Mouse (Mus musculus) MEL (cell line): ENCODE measurements around the gene Atp1a1. TPM values are rescaled to one million over a fixed set of nuclear protein-coding genes. Genes with fewer than 3 reads are reported as not detected.

ENCODE experiments used
- DNase-seq: peaks from one replicate; pipeline ENCODE4 v3.0.0; 2011; ENCODE audit warnings: low read depth, low spot score
- H3K27ac ChIP-seq: 2 replicates; pipeline ENCODE4 v1.5.1; 2012; ENCODE audit warnings: low read depth, mild to moderate bottlenecking, control low read depth, low read length, moderate library complexity; ENCODE audit not compliant: control insufficient read depth
- H3K27me3 ChIP-seq, 2 experiments: fragments of 150-350 bp in 1 of 2; sonication (generic) in 1 of 2; 2 replicates each; pipeline ENCODE4 v1.6.1; 2012; ENCODE audit warnings: low read length in 2 of 2, mild to moderate bottlenecking in 2 of 2, improper control_type of control experiment in 1 of 2, moderate library complexity in 1 of 2; ENCODE audit not compliant: insufficient read depth in 2 of 2, control insufficient read depth in 1 of 2
- H3K36me3 ChIP-seq, 2 experiments: 2 replicates each; pipeline ENCODE4 v1.6.1; 2012 to 2014; ENCODE audit warnings: low read length in 2 of 2, improper control_type of control experiment in 1 of 2, inconsistent platforms in 1 of 2, mild to moderate bottlenecking in 1 of 2; ENCODE audit not compliant: insufficient read depth in 2 of 2, control insufficient read depth in 1 of 2
- H3K4me1 ChIP-seq, 2 experiments: fragments of 150-350 bp in 1 of 2; sonication (generic) in 1 of 2; 2 replicates each; pipeline ENCODE4 v1.6.1; 2012; ENCODE audit warnings: low read length in 2 of 2, improper control_type of control experiment in 1 of 2, mild to moderate bottlenecking in 1 of 2; ENCODE audit not compliant: insufficient read depth in 2 of 2, control insufficient read depth in 1 of 2
- H3K4me3 ChIP-seq, 2 experiments: fragments of 150-350 bp in 1 of 2; sonication (generic) in 1 of 2; 2 replicates each; pipeline ENCODE4 v1.5.1; 2012; ENCODE audit warnings: low read depth in 2 of 2, low read length in 2 of 2, mild to moderate bottlenecking in 2 of 2, moderate library complexity in 2 of 2, control low read depth in 1 of 2, improper control_type of control experiment in 1 of 2; ENCODE audit not compliant: control insufficient read depth in 1 of 2, insufficient read depth in 1 of 2
- H3K79me2 ChIP-seq: 2 replicates; pipeline ENCODE4 v1.6.1; 2012; ENCODE audit warnings: mild to moderate bottlenecking, low read length, moderate library complexity; ENCODE audit not compliant: control insufficient read depth, poor library complexity, insufficient read depth
- H3K9ac ChIP-seq: 2 replicates; pipeline ENCODE4 v1.6.1; 2012; ENCODE audit warnings: low read depth, mild to moderate bottlenecking, control low read depth, low read length, moderate library complexity; ENCODE audit not compliant: control insufficient read depth, poor library complexity, severe bottlenecking
- H3K9me3 ChIP-seq: fragments of 150-350 bp; sonication (generic); replicated peaks from 2 replicates; pipeline ENCODE4 v1.6.1; 2012; ENCODE audit warnings: mild to moderate bottlenecking, low read length, improper control_type of control experiment, moderate library complexity; ENCODE audit not compliant: insufficient read depth
- BHLHE40 ChIP-seq: IDR thresholded peaks from 2 replicates; pipeline ENCODE4 v1.6.1; 2012; ENCODE audit warnings: low read depth, mild to moderate bottlenecking, inconsistent platforms, low read length, improper control_type of control experiment, borderline replicate concordance
- CHD1 ChIP-seq: IDR thresholded peaks from 2 replicates; pipeline ENCODE4 v1.6.1; 2012; ENCODE audit warnings: low read depth, mild to moderate bottlenecking, inconsistent platforms, low read length, improper control_type of control experiment
- CTCF ChIP-seq, 3 experiments: IDR thresholded peaks in 2 of 3; conservative IDR thresholded peaks in 1 of 3; 2 replicates each; pipeline ENCODE4 v1.5.1; 2011 to 2012; ENCODE audit warnings: low read length in 3 of 3, low read depth in 2 of 3, mild to moderate bottlenecking in 2 of 3, improper control_type of control experiment in 1 of 3, inconsistent platforms in 1 of 3, mixed read lengths in 1 of 3, moderate library complexity in 1 of 3; ENCODE audit not compliant: control insufficient read depth in 1 of 3, insufficient read depth in 1 of 3, poor library complexity in 1 of 3, severe bottlenecking in 1 of 3
- E2F4 ChIP-seq: IDR thresholded peaks from 2 replicates; pipeline ENCODE4 v1.6.1; 2011; ENCODE audit warnings: low read depth, low read length, improper control_type of control experiment, borderline replicate concordance
- ELF1 ChIP-seq: IDR thresholded peaks from 2 replicates; pipeline ENCODE4 v1.6.1; 2014; ENCODE audit warnings: low read depth, mild to moderate bottlenecking, inconsistent platforms, low read length, improper control_type of control experiment, moderate library complexity
- EP300 ChIP-seq, 2 experiments: IDR thresholded peaks; 2 replicates each; pipeline ENCODE4 v1.6.1; 2011; ENCODE audit warnings: improper control_type of control experiment in 2 of 2, low read length in 2 of 2, low read depth in 1 of 2, mild to moderate bottlenecking in 1 of 2
- HCFC1 ChIP-seq: IDR thresholded peaks from 2 replicates; pipeline ENCODE4 v1.6.1; 2012; ENCODE audit warnings: low read depth, mild to moderate bottlenecking, inconsistent platforms, low read length, improper control_type of control experiment, moderate library complexity
- KAT2A ChIP-seq: conservative IDR thresholded peaks from 2 replicates; pipeline ENCODE4 v1.6.1; 2012; ENCODE audit warnings: low read depth, low read length, improper control_type of control experiment, inconsistent platforms
- MAX ChIP-seq: IDR thresholded peaks from 2 replicates; pipeline ENCODE4 v1.6.1; 2011; ENCODE audit warnings: low read length, improper control_type of control experiment
- MEF2A ChIP-seq: IDR thresholded peaks from 2 replicates; pipeline ENCODE4 v1.6.1; 2014; ENCODE audit warnings: low read depth, mild to moderate bottlenecking, inconsistent platforms, low read length, improper control_type of control experiment; ENCODE audit not compliant: poor library complexity, insufficient replicate concordance, severe bottlenecking; ENCODE audit errors: extremely low read depth
- MYC ChIP-seq: IDR thresholded peaks from 2 replicates; pipeline ENCODE4 v1.6.1; 2011; ENCODE audit warnings: low read depth, mild to moderate bottlenecking, low read length, improper control_type of control experiment, moderate library complexity
- POLR2A ChIP-seq, 2 experiments: IDR thresholded peaks; 2 replicates each; pipeline ENCODE4 v1.6.1; 2011 to 2012; ENCODE audit warnings: low read length in 2 of 2, mild to moderate bottlenecking in 2 of 2, control low read depth in 1 of 2, improper control_type of control experiment in 1 of 2, low read depth in 1 of 2, moderate library complexity in 1 of 2; ENCODE audit not compliant: control insufficient read depth in 1 of 2, insufficient read depth in 1 of 2, poor library complexity in 1 of 2
- POLR2AphosphoS2 ChIP-seq: IDR thresholded peaks from 2 replicates; pipeline ENCODE4 v1.6.1; 2011; ENCODE audit warnings: low read length, improper control_type of control experiment
- POLR2AphosphoS5 ChIP-seq: IDR thresholded peaks from 2 replicates; pipeline ENCODE4 v1.6.1; 2012; ENCODE audit warnings: low read depth, borderline replicate concordance, mild to moderate bottlenecking, inconsistent platforms, low read length, moderate library complexity, mixed read lengths
- RCOR1 ChIP-seq: IDR thresholded peaks from 2 replicates; pipeline ENCODE4 v1.6.1; 2012; ENCODE audit warnings: low read depth, mild to moderate bottlenecking, inconsistent platforms, low read length, improper control_type of control experiment
- TAL1 ChIP-seq: IDR thresholded peaks from 2 replicates; pipeline ENCODE4 v1.6.1; 2012; ENCODE audit warnings: mild to moderate bottlenecking, inconsistent platforms, low read length, moderate library complexity, mixed read lengths
- TBP ChIP-seq: IDR thresholded peaks from 2 replicates; pipeline ENCODE4 v1.8.0; 2011; ENCODE audit warnings: low read depth, low read length, improper control_type of control experiment
- USF1 ChIP-seq: IDR thresholded peaks from 2 replicates; pipeline ENCODE4 v1.6.1; 2014; ENCODE audit warnings: low read depth, mild to moderate bottlenecking, inconsistent platforms, low read length, improper control_type of control experiment, moderate library complexity
- USF2 ChIP-seq, 2 experiments: IDR thresholded peaks; 2 replicates each; pipeline ENCODE4 v1.6.1; 2011 to 2012; ENCODE audit warnings: improper control_type of control experiment in 2 of 2, low read length in 2 of 2, borderline replicate concordance in 1 of 2, inconsistent platforms in 1 of 2, low read depth in 1 of 2, mild to moderate bottlenecking in 1 of 2; ENCODE audit not compliant: insufficient read depth in 1 of 2
- polyA plus RNA-seq, 2 experiments: library from polyadenylated mRNA; stranded (reverse) in 1 of 2; unstranded in 1 of 2; fragments of >175 nt in 1 of 2; fragments of >200 nt in 1 of 2; gene quantifications; 2 replicates each; pipeline versions ENCODE4 v1.2.1 to v1.2.4; 2012; ENCODE audit warnings: low replicate concordance in 2 of 2, low read depth in 1 of 2; ENCODE audit not compliant: insufficient read length in 2 of 2, insufficient read depth in 1 of 2, missing spikeins in 1 of 2
- total RNA-seq: library from RNA; depleted of rRNA; stranded (reverse); fragments of 300-350 nt; gene quantifications from 2 replicates; pipeline ENCODE4 v1.2.3, GENCODE M21; 2012

The Atp1a1 gene
- total and polyA plus RNA-seq, 3 experiments = 136 to 174 TPM; not detected in 1

- no peak overlapping the region for H3K9ac ChIP-seq
- no peak overlapping the region for H3K27ac ChIP-seq
- no peaks in the 10 kb centered on the region for H3K36me3 ChIP-seq
- H3K27me3 ChIP-seq = no peaks in the 10 kb centered on the region
- no peaks in the 10 kb centered on the region for H3K79me2 ChIP-seq
- H3K9me3 ChIP-seq = no peaks in the 10 kb centered on the region
- no peak overlapping the region for H3K4me3 ChIP-seq
- no peak for DNase-seq
- H3K4me1 ChIP-seq = no peaks in the 10 kb centered on the region
- TF ChIP-seq E2F4 (no peak), EP300 (IDR thresholded peaks at IDR 0.05; ENCODE audit: low read depth in 1 of 2, low read length in 2 of 2) (no peak), ELF1 (no peak), CTCF (IDR thresholded peaks at IDR 0.05 in 2 of 3, conservative IDR thresholded peaks at IDR 0.05 in 1 of 3; ENCODE audit: control insufficient read depth in 1 of 3, insufficient read depth in 1 of 3, low read depth in 2 of 3, low read length in 3 of 3, poor library complexity in 1 of 3, severe bottlenecking in 1 of 3) (no peak), POLR2AphosphoS2 (no peak), POLR2A (IDR thresholded peaks at IDR 0.05; ENCODE audit: control insufficient read depth in 1 of 2, insufficient read depth in 1 of 2, low read depth in 1 of 2, low read length in 2 of 2, poor library complexity in 1 of 2) (no peak), MYC (no peak)
Observed at GRCm38 (mm10) chr3:101636510-101636909, 32.0 kb upstream of the Atp1a1 start.

- no peaks in the 10 kb centered on the region for H3K27me3 ChIP-seq
- TF ChIP-seq CTCF (IDR thresholded peaks at IDR 0.05 in 2 of 3, conservative IDR thresholded peaks at IDR 0.05 in 1 of 3; ENCODE audit: control insufficient read depth in 1 of 3, insufficient read depth in 1 of 3, low read depth in 2 of 3, low read length in 3 of 3, poor library complexity in 1 of 3, severe bottlenecking in 1 of 3) = no peak
- TF ChIP-seq RCOR1 = no peak
- no peak for TF ChIP-seq MAX
- no peak for TF ChIP-seq POLR2A (IDR thresholded peaks at IDR 0.05; ENCODE audit: control insufficient read depth in 1 of 2, insufficient read depth in 1 of 2, low read depth in 1 of 2, low read length in 2 of 2, poor library complexity in 1 of 2)
- TF ChIP-seq KAT2A = no peak
- TF ChIP-seq BHLHE40 = no peak
- TF ChIP-seq HCFC1 = no peak
- TF ChIP-seq TAL1 = no peak
- TF ChIP-seq CHD1 = no peak
- TF ChIP-seq TBP = no peak
- no peak for TF ChIP-seq USF1
- no peak for TF ChIP-seq USF2 (IDR thresholded peaks at IDR 0.05; ENCODE audit: borderline replicate concordance in 1 of 2, insufficient read depth in 1 of 2, low read depth in 1 of 2, low read length in 2 of 2)
- no peak for TF ChIP-seq POLR2AphosphoS5
- TF ChIP-seq MEF2A = no peak
- TF ChIP-seq E2F4 = no peak
- TF ChIP-seq, all 39 proteins: peak for 0
- Histone ChIP-seq H3K27ac (no peak overlapping the region), H3K4me3 (no peak overlapping the region), H3K79me2 (no peaks in the 10 kb centered on the region), H3K36me3 (no peaks in the 10 kb centered on the region), H3K4me1 (no peaks in the 10 kb centered on the region), H3K9me3 (no peaks in the 10 kb centered on the region), H3K9ac (no peak overlapping the region)
- no peak for DNase-seq
Observed at GRCm38 (mm10) chr3:101636086-101636485, 31.6 kb upstream of the Atp1a1 start.
